14 mouse cellular contexts compared by ENCODE assay signal in genomic region chr17:72926994-72927393, GRCm38 (mm10). TPM values are rescaled to one million over a fixed set of nuclear protein-coding genes. Genes with fewer than 3 reads are reported as not detected.
DNase-seq lines count a peak whose midpoint lies in the region; ATAC-seq and TF ChIP-seq lines count a peak whose summit lies in the region.
"Had no signal": no experiment of that assay in that cellular context is flagged by ENCODE, and none has a peak within 500 bp of the region (broad histone marks: within the 10 kb centered on the region; RNA-seq: fewer than 3 reads in every experiment).

No protein-coding gene starts in this region.

- ATAC-seq in forebrain, embryonic 12.5 days (ENCODE audit: low FRiP score) = no peak
- no peak for ATAC-seq in forebrain, embryonic 14.5 days
- ATAC-seq in hindbrain, embryonic 11.5 days (ENCODE audit: low FRiP score) = no peak
- no peak for ATAC-seq in midbrain, postnatal 0 days (ENCODE audit: low FRiP score)
- no peak for ATAC-seq in midbrain, embryonic 15.5 days (replicated peaks)
- ATAC-seq in erythroid progenitor cell, adult 5-6 weeks (replicated peaks; ENCODE audit: low FRiP score, poor library complexity, severe bottlenecking) = no peak

- peaks cover 43% of the 10 kb centered on the region for H3K4me1 ChIP-seq in forebrain, embryonic 12.5 days
- peaks cover 31% of the 10 kb centered on the region for H3K4me1 ChIP-seq in forebrain, embryonic 14.5 days (ENCODE audit: control insufficient read depth, insufficient read depth, low read length)
- peaks cover 41% of the 10 kb centered on the region for H3K4me1 ChIP-seq in hindbrain, embryonic 10.5 days (replicated peaks)
- H3K4me1 ChIP-seq in hindbrain, embryonic 11.5 days (replicated peaks; ENCODE audit: control insufficient read depth, insufficient read depth, low read length) = peaks cover 9% of the 10 kb centered on the region
- H3K4me1 ChIP-seq in midbrain, postnatal 0 days (ENCODE audit: insufficient read depth, low read length) = peaks cover 22% of the 10 kb centered on the region
- peaks cover 51% of the 10 kb centered on the region for H3K4me1 ChIP-seq in midbrain, embryonic 15.5 days
- peaks cover 39% of the 10 kb centered on the region for H3K4me1 ChIP-seq in megakaryocyte, embryonic 14.5 days

- H3K9ac ChIP-seq in forebrain, embryonic 12.5 days = no peak overlapping the region
- no peak overlapping the region for H3K9ac ChIP-seq in forebrain, embryonic 14.5 days (ENCODE audit: low read length)
- no peak overlapping the region for H3K9ac ChIP-seq in hindbrain, embryonic 11.5 days (ENCODE audit: low read depth, low read length)
- H3K9ac ChIP-seq in midbrain, postnatal 0 days (replicated peaks; ENCODE audit: low read length, poor library complexity, severe bottlenecking) = no peak overlapping the region
- no peak overlapping the region for H3K9ac ChIP-seq in midbrain, embryonic 15.5 days
- H3K9ac ChIP-seq: limb, embryonic 13.5 days; stomach, embryonic 15.5 days had no signal

- TF ChIP-seq CTCF in midbrain, postnatal 0 days (IDR thresholded peaks at IDR 0.05) = no peak

- peaks cover 45% of the 10 kb centered on the region for H3K36me3 ChIP-seq in forebrain, embryonic 12.5 days (replicated peaks)
- peaks cover 18% of the 10 kb centered on the region for H3K36me3 ChIP-seq in forebrain, embryonic 14.5 days (ENCODE audit: control insufficient read depth, insufficient read depth, low read length)
- H3K36me3 ChIP-seq in hindbrain, embryonic 10.5 days = peaks cover 84% of the 10 kb centered on the region
- H3K36me3 ChIP-seq in hindbrain, embryonic 11.5 days (ENCODE audit: control insufficient read depth, insufficient read depth, low read length) = no peaks in the 10 kb centered on the region
- peaks cover 13% of the 10 kb centered on the region; the same call in 1 of the 2 replicates for H3K36me3 ChIP-seq in midbrain, postnatal 0 days (ENCODE audit: insufficient read depth, low read length)
- peaks cover under 1% of the 10 kb centered on the region; the same call in 1 of the 2 replicates for H3K36me3 ChIP-seq in midbrain, embryonic 15.5 days (replicated peaks)
- peaks cover 56% of the 10 kb centered on the region for H3K36me3 ChIP-seq in megakaryocyte, embryonic 14.5 days (replicated peaks; ENCODE audit: low read length)
- H3K36me3 ChIP-seq: G1E had no signal

- H3K9me3 ChIP-seq in forebrain, embryonic 12.5 days = 0 out of 2 replicates have a peak, but pooled peaks cover under 1% of the 10 kb centered on the region
- H3K9me3 ChIP-seq in forebrain, embryonic 14.5 days (replicated peaks; ENCODE audit: control insufficient read depth, low read length) = 0 out of 2 replicates have a peak, but pooled peaks cover 3% of the 10 kb centered on the region
- peaks cover 7% of the 10 kb centered on the region for H3K9me3 ChIP-seq in hindbrain, embryonic 10.5 days
- H3K9me3 ChIP-seq in hindbrain, embryonic 11.5 days (ENCODE audit: control insufficient read depth, low read length) = no peaks in the 10 kb centered on the region
- H3K9me3 ChIP-seq in midbrain, postnatal 0 days (ENCODE audit: low read length) = no peaks in the 10 kb centered on the region
- H3K9me3 ChIP-seq in midbrain, embryonic 15.5 days = no peaks in the 10 kb centered on the region
- no peaks in the 10 kb centered on the region for H3K9me3 ChIP-seq in megakaryocyte, embryonic 14.5 days
- H3K9me3 ChIP-seq: stomach, embryonic 15.5 days had no signal

- no peaks in the 10 kb centered on the region for H3K27me3 ChIP-seq in forebrain, embryonic 12.5 days
- H3K27me3 ChIP-seq in forebrain, embryonic 14.5 days (replicated peaks; ENCODE audit: control insufficient read depth, insufficient read depth, low read length) = no peaks in the 10 kb centered on the region
- no peaks in the 10 kb centered on the region for H3K27me3 ChIP-seq in hindbrain, embryonic 10.5 days (ENCODE audit: insufficient read depth, poor library complexity, severe bottlenecking)
- no peaks in the 10 kb centered on the region for H3K27me3 ChIP-seq in hindbrain, embryonic 11.5 days (ENCODE audit: control insufficient read depth, insufficient read depth, low read length)
- no peaks in the 10 kb centered on the region for H3K27me3 ChIP-seq in midbrain, postnatal 0 days (ENCODE audit: insufficient read depth, low read length)
- H3K27me3 ChIP-seq in midbrain, embryonic 15.5 days (replicated peaks) = no peaks in the 10 kb centered on the region
- no peaks in the 10 kb centered on the region for H3K27me3 ChIP-seq in megakaryocyte, embryonic 14.5 days (replicated peaks)
- H3K27me3 ChIP-seq: limb, embryonic 13.5 days; stomach, embryonic 15.5 days had no signal

- peak overlapping the region; percentile 84 for H3K27ac ChIP-seq in forebrain, embryonic 12.5 days
- no peak overlapping the region for H3K27ac ChIP-seq in forebrain, embryonic 14.5 days (ENCODE audit: low read depth, low read length)
- H3K27ac ChIP-seq in hindbrain, embryonic 10.5 days = peak overlapping the region; percentile 85
- no peak overlapping the region for H3K27ac ChIP-seq in hindbrain, embryonic 11.5 days (ENCODE audit: low read depth, low read length)
- H3K27ac ChIP-seq in midbrain, postnatal 0 days (ENCODE audit: low read depth, low read length) = peak overlapping the region; percentile 64; the same call in 1 of the 2 replicates
- H3K27ac ChIP-seq in midbrain, embryonic 15.5 days = no peak overlapping the region

- no peak overlapping the region for H3K4me2 ChIP-seq in forebrain, embryonic 12.5 days
- no peak overlapping the region for H3K4me2 ChIP-seq in forebrain, embryonic 14.5 days (ENCODE audit: low read length)
- no peak overlapping the region for H3K4me2 ChIP-seq in hindbrain, embryonic 11.5 days (replicated peaks; ENCODE audit: low read depth, low read length)
- no peak overlapping the region for H3K4me2 ChIP-seq in midbrain, postnatal 0 days (ENCODE audit: low read depth, low read length, poor library complexity, severe bottlenecking)
- no peak overlapping the region for H3K4me2 ChIP-seq in midbrain, embryonic 15.5 days
- H3K4me2 ChIP-seq: stomach, embryonic 15.5 days had no signal

- no peak for DNase-seq in forebrain, embryonic 14.5 days (ENCODE audit: low spot score)
- DNase-seq in hindbrain, embryonic 10.5 days (ENCODE audit: low spot score) = no peak
- DNase-seq in hindbrain, embryonic 11.5 days (ENCODE audit: low spot score) = no peak
- no peak for DNase-seq in midbrain, postnatal 0 days (ENCODE audit: low spot score)
- DNase-seq: kidney, adult 18-20 months; lung, postnatal 14 days; right cerebral cortex, postnatal 14 days had no signal

- WGBS in forebrain, embryonic 12.5 days = 91% methylated on average over 8 of the region's 8 CpGs
- WGBS in forebrain, embryonic 14.5 days = 93% methylated on average over 8 of the region's 8 CpGs
- 91% methylated on average over 8 of the region's 8 CpGs for WGBS in hindbrain, embryonic 10.5 days
- 90% methylated on average over 8 of the region's 8 CpGs for WGBS in hindbrain, embryonic 11.5 days
- 89% methylated on average over 8 of the region's 8 CpGs for WGBS in midbrain, postnatal 0 days
- 93% methylated on average over 8 of the region's 8 CpGs for WGBS in midbrain, embryonic 15.5 days

- no peak overlapping the region for H3K4me3 ChIP-seq in forebrain, embryonic 12.5 days (replicated peaks)
- no peak overlapping the region for H3K4me3 ChIP-seq in forebrain, embryonic 14.5 days (ENCODE audit: low read depth, low read length)
- H3K4me3 ChIP-seq in hindbrain, embryonic 10.5 days = no peak overlapping the region
- H3K4me3 ChIP-seq in hindbrain, embryonic 11.5 days (ENCODE audit: low read depth, low read length) = no peak overlapping the region
- no peak overlapping the region for H3K4me3 ChIP-seq in midbrain, postnatal 0 days (ENCODE audit: low read depth, low read length)
- H3K4me3 ChIP-seq in midbrain, embryonic 15.5 days = no peak overlapping the region
- H3K4me3 ChIP-seq in megakaryocyte, embryonic 14.5 days (replicated peaks) = peak overlapping the region; percentile 12
- H3K4me3 ChIP-seq: limb, embryonic 13.5 days; stomach, embryonic 15.5 days had no signal

RNA-seq across cellular contexts. Expression of gene Lbh, which starts 8.9 kb away (rescaled TPM):
- 4.1 and 4.5 TPM in 2 replicates for polyA plus RNA-seq in forebrain, embryonic 12.5 days (2016; fragmentation: Nextera tagmentation; extraction: Ambion mirVana)
- polyA plus RNA-seq in forebrain, embryonic 14.5 days (2014; fragmentation: Nextera tagmentation; extraction: Ambion mirVana) = 8.1 and 8.7 TPM in 2 replicates
- polyA plus RNA-seq in hindbrain, embryonic 10.5 days (2016; fragmentation: Nextera tagmentation; extraction: Ambion mirVana) = 2.4 and 2.6 TPM in 2 replicates
- polyA plus RNA-seq in hindbrain, embryonic 11.5 days (2014; fragmentation: Nextera tagmentation; extraction: Ambion mirVana) = 7.0 and 8.6 TPM in 2 replicates
- 77.1 and 86.9 TPM in 2 replicates for total RNA-seq in midbrain, postnatal 0 days (2014; rRNA removed)
- polyA plus RNA-seq in midbrain, postnatal 0 days (2015; fragmentation: Nextera tagmentation; extraction: Ambion mirVana) = 3.3 and 3.5 TPM in 2 replicates
- polyA plus RNA-seq in midbrain, embryonic 15.5 days (2015; fragmentation: Nextera tagmentation; extraction: Ambion mirVana) = 5.7 and 5.9 TPM in 2 replicates
- polyA plus RNA-seq in megakaryocyte, embryonic 14.5 days (2012; ENCODE audit: insufficient read depth, low replicate concordance) = 7.2 and 15.9 TPM in 2 replicates
- total RNA-seq in erythroid progenitor cell, adult 5-6 weeks (2015; ENCODE audit: low replicate concordance) = 8.6 and 14.3 TPM in 2 replicates
- 3.0 and 6.7 TPM in 2 replicates for total RNA-seq in erythroid progenitor cell, adult 5-6 weeks (2017; ENCODE audit: low replicate concordance)

Comparison
In these comparisons a context has a peak if more than half of its experiments do, and no peak if none do; other contexts are left out.
1. H3K27ac ChIP-seq: peak in forebrain, embryonic 12.5 days (single experiment), hindbrain, embryonic 10.5 days (single experiment) and midbrain, postnatal 0 days (single experiment); none in forebrain, embryonic 14.5 days (single experiment), hindbrain, embryonic 11.5 days (single experiment) and midbrain, embryonic 15.5 days (single experiment).